Mouse (Mus musculus) activated CD4-positive, CD25-positive, alpha-beta regulatory T cell, adult 4 months (primary cell): ENCODE data around the gene Magi2. TPM values are rescaled to one million over a fixed set of nuclear protein-coding genes. Genes with fewer than 3 reads are reported as not detected.
"Not testable (repeated sequence)": the region's sequence is repeated elsewhere in the genome, so short reads cannot be mapped to it uniquely, and the experiment has no call there.

ENCODE experiments used
- ATAC-seq: one replicate; pipeline ENCODE4 v1.8.0; 2017
- polyA plus RNA-seq, 2 experiments: library from polyadenylated mRNA; unstranded; fragments of 100-300 nt; shearing (Covaris generic); gene quantifications; one replicate each; pipeline ENCODE4 v1.2.1; 2017

Magi2 gene
- polyA plus RNA-seq, 2 experiments from 2014 or later: 0.11 to 0.54 TPM

DNA sequence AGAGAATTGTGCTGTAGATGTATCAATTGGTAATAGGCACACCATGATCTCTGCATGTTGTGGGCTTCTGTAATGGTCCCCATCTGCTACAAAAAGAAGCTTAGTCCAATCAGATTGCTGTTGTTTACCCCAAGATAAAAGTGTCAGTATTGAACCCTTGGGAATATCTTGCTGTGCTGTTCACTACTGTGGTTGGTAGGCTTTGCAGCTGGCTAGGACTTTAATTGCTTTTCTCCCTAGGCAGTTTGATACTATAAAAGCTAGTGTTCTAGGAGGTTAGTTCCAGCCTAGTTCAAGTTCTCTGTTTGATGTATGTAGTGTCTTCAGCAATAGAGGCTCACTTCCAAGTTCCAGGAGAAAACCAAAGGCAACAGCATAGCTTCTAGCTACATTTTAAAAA is 1188.5 kb downstream of the Magi2 start:
- no peak for ATAC-seq

DNA sequence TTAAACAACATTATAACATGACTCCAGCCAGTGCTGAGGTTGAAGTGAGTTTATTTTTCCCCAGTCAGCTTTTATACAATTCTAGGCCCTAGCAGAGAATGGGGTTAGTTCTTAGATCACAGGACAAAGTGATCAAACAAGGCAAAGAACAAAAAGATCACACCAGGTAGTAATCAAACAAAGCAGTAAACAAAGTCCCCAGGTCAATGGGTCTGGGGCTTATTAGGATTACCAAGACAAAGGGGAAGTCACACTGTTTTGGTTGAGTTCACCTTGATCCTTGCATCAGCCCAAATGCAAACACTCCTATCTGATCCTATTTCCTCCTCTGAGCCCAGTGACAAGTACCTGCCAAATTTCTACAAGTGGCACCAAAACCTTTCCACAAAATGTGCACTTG is 1190.5 kb downstream of the Magi2 start:
- ATAC-seq: no peak

DNA sequence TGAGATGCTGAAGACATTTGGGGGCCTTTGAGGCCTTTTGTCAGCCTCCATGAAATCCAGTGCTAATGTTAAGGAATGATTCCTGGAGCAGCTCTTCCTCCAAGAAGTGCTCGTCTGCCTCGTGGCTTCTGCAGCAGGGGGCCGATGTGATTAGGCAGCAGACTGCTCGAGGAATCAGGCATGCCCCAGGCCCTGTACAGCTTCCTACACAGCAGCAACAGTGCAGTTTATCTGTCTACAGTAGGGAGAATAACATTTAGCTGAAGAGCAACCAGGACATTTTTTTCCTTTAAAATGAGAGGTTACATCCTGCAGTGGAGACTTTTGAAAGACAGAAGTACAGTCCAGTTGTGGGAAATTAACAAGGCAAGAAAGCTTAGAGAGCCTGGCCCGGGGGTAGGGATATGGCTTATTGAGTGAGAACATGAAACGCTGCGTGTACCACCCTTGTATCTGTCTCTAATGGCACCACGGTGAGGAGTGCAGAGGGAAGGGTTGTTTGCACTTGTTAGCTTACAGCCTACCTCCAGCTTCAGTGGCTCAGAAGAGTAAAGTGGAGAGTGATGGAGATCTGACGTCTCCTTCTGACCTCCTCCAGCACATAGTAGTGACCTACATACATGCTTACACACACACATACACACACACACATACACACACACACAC is 1205.4 kb downstream of the Magi2 start:
- no peak for ATAC-seq

DNA sequence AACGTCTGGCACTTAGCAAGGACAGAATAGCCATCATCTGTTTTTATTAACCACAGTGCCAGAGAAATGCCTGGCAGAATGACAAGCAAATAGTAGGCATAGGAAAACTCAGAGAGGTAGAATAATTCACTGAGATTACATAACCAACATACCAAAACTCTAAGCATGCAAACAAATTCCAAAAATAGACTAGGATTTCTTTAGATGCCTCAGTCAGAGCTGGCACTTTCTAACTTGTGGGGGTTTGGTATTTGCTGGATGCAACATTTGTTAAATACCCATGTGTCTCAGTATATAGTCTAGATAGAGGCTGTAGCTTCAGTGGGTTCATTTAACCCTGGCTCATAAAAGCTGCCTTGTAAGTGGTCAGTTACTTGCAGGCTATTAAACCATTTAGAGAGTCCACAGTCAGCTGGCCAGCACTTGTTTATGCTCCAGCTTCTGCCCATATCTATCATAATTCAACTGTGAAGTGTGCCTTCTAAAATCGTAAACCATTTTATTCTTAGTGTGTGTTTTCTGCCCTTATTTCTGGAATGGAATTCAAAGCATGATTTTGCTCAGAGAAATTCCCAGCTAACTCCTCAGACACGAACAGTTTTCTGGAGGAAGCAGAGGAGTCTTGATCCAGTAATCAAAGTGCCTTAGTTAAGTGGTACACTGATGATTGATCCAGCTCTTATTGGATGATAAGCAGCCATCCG is 1219.8 kb downstream of the Magi2 start:
- no peak for ATAC-seq

DNA sequence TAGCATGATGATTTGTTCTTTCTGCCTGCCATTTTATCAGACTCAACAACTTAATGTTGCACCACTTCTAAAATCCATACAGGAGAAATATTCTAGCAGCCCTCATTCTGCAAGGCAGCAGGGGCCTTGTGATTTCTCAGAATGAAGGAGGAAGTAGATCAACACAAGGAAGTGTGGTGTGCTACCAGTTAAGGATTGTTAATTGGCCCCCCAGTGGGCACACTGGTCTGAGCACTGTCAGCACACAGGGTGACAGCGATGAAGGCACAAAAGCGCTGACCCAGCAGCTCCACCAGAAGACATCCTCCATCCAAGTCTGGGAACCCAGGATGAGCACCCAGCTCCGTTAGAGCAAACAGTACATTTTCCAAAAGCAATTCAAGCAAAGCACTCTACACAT is 1229.3 kb downstream of the Magi2 start:
- ATAC-seq: no peak

DNA sequence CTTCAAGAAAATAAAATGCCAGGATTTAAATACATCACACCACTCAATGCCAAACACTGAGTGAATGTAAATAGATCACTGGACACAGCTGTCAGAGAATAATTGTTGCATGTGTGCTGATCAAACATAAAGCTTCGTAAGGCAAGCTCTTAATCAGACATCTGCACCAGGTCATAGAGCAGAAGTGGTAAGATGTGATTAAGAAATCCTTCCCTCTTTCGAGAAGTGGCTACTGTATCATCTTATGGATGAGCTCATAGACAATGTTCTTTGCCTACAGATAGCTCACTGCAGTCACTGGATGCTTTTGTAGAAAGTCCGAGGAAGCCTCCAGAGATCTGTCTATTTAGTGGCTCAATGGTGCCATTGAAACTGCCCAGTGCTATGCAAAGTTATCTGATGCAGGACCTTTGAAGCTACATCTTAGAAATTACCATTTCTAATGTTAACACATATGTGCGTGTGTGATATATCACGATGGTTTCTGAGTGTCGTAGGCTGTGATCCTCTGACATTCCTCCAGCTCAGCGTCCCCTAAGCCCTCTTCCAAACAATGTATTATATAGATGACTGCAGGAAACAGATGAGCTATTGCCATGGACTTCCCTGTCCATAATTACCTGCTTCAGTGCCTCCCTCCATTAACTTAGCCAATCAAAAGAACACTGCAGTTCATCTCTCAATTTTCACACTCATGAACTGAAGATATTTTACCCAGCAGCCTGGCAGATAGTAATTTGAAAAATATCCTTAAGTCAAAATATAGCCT is 1231.1 kb downstream of the Magi2 start:
- no peak for ATAC-seq

DNA sequence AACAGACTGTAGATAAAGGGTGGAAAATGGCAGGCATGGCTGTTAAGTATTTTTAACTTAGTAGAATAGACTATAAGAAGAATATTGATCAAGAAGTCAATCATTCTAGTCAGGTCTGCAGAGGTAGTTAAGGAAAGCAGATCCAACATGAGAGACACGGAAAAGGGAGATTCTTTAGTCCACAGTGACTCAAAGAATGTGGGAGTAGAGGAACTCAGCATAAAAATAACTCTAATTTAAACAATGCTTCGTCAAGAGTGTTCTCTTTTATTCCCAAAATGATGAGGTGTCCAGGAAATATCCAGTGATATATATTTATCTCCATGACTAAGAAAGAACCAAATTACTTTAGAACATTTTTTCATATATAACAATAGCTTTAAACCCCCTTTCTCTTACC is 1234.9 kb downstream of the Magi2 start:
- no peak for ATAC-seq

DNA sequence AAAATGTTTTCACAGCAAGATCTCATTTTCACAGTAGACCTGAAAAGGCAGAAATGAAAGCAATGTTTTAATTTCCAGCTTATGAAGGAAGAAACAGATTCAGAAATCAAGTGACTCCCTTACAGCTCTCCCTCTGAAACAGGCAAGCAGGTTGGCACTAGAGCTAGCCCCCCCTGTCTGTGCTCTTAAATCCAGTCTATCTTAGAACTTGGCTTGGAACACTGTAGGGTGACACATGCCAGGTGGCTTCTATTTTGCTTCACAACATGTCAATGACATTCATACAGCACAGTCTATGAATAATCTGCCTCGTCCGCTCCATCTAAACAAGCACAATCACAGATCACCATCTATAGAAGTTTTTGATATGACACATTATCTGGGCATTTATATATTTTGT is 1235.5 kb downstream of the Magi2 start:
- ATAC-seq: no peak

DNA sequence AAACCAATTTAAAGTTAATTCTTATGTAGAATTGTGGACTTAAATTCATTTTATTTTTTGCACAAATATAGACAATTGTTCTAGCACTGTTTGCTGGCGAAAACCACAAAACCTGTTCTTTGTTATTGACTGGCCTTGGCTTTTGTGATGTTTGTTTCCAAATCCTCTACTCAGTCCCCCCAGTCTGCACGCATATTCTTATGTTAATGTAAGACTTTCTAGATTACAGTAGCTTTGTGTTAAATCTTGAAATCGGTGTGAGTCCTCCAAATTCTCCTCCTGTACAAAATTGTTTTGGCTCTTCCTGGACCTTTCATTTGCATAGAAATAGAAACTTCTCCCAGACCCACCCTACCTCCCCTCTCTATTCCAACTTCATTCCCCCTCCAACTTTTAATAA is 1242.9 kb downstream of the Magi2 start:
- ATAC-seq: no peak

DNA sequence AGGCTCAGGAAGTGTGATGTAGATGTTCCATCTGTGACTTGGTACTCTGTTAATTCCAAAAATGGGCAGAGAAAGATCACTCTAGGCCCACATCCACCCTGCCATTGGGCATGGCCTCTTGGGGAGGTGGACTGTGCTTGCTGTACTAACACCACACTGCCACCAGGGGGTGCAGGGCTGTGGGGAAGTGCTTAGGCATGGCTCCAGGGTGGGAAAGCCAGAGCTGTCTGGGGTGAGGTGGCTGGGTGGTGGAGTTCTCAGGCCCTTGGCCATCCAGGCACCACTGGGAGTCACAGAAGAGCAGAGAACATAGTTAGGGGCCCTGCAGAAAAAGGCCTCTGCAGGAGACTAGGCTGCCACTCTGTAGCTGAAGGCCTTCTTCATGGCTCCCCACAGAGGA is 1243.6 kb downstream of the Magi2 start:
- peak; percentile 72 for ATAC-seq

DNA sequence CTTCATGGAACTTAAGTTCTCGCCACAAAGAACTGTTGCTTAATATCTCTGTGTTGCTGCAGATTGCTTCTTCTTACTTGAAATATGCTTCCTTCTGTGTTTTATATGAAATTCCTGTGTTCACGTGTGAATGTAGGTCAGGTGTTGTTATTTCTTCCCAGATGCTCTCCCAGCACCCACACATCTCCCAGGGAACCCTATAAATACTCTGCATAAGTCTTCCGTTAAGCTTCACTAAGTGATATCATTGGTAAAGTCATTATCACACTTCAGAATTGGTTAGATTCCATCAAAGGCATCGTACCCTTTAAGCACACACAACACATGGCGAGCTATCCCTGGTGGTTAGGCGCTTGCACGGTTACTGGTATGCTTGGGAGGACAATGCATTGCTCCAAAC is 1257.7 kb downstream of the Magi2 start:
- ATAC-seq: no peak

DNA sequence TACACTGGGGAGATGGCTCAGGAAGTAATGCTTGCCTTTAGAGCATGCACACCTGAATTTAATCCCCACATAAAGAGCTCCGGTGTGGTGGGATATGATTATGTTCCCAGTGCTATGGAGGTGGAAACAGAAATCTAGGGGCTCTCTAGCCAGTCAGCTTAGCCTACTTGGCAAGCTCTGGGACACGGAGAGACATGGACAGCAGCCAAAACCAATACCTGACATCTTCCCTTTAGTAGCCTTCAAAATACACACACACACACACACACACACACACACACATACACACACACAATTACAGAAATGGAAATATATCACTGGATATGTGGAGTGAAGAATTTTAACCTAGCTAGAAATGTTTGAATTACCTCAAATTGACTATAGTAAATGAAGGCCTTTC is 1265.1 kb downstream of the Magi2 start:
- no peak for ATAC-seq

DNA sequence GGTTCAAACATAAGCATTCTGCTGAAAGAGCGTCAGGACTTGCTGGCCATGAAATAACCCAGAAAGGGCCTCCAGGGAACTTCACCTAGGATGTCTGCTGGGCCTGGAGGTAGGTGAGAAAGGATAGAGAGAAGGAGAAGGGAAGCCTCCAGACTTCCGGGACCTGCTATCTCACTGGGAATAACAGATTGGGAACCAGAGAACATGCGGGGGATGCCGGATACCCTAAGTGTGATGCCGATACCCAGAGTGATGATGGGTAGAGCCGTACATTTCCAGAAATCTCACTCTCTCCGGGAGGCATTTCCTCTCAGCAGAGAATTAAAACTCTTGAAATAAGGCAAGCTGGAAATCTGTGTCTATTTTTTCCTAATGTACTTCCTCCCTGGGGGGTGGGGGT is 1265.8 kb downstream of the Magi2 start:
- no peak for ATAC-seq

DNA sequence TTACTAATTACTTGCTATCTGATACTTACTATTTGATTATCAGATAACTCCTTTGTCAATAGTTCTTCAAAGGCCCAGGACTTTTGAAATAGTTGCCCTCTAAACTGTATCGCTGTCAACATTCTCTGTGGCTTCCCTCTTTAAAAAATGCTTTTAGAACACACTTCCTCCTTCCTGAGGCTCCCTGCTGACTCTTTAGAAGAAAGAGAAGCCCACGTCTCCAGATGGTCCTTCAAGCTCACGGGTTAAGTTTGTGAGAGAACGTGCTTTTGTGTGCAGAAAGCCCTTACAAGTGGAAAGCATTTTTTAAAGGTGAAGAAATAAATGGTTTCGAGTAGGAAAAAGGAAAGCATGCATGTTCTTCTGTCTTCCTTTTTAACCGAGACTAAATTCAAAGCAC is 1267.2 kb downstream of the Magi2 start:
- ATAC-seq: no peak

DNA sequence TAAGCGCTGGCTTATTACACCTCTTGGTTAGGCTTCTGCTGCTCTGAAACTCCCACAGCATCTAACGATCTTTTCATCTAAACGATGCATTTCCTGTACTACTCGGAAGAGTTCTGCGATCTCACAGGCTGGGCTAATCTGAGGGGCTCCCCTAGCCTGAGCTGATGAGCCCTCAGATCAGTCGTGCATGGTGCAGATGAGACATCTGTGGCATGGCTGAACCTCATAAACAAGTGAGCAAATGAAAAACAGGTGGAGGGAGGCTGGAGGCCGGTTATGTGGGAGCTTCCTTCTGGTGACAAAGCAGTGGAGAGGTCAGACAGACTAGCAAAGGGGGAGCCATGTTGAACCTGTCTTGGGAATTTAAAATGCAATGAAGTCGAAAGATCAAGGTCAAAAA is 1270.1 kb downstream of the Magi2 start:
- no peak for ATAC-seq

DNA sequence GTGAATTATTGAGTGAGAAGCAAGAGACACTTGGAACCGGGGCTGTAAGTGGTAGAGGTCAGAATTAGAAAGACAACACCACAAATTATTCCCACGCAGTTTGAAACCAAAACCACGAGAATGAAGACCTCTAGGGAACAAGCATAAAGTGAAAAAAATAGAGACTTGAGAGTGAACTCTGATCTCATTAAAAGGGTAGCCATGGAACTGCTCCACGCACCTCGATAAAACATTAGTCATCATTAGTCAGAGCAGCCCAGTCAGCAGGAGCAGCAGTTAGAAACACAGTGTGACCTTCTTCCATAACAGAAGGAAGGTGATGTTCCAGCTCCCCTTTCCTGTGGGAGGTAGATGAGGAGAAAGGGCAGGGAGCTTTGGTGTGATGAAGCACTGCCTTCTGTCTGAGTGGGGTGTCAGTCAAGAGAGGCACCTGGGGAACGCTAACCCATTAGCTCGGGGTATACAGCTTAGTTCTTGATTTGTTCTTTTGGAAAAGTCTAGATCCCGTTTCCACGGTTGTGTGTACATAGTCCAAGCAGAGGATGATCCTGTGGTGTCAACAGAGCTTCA is 1272.3 kb downstream of the Magi2 start:
- ATAC-seq: no peak

DNA sequence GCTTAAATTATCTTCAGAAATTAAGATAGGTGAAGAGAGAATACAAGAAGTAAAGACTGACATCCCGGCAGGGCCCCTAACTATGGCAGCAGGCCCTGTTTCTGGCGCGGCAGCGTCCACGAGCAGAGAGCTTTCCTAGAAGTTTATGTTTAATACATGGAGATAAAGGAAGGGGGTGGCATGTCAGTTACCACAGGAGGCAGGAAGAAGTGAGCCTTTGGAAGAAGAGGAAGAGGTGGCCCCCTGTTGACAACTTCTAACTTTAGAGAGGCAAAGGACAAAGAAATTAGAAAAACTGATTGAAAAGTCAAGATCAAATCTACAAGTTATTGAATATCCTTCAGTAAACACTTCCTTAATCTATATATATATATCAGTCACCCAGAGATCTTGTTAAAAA is 1281.8 kb downstream of the Magi2 start:
- no peak for ATAC-seq

DNA sequence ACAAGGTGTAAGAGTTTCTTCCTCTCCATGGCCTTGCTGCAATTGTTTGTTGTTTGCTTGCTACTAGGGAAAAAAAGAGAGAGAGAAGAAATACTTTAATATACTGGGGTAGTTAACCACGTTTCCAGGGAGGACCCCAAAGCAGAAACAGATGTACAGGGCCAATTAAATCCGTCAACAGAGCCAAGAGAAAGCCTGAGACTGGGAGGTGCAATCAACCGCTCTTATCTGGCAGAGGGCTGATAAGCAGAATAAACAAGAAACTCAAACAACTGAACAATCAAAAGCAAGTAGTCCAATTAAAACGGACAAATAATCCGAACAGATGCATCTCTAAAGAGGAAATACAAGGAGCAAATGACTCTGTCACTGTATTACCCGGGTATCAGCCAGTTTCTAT is 1282.8 kb downstream of the Magi2 start:
- ATAC-seq: no peak

DNA sequence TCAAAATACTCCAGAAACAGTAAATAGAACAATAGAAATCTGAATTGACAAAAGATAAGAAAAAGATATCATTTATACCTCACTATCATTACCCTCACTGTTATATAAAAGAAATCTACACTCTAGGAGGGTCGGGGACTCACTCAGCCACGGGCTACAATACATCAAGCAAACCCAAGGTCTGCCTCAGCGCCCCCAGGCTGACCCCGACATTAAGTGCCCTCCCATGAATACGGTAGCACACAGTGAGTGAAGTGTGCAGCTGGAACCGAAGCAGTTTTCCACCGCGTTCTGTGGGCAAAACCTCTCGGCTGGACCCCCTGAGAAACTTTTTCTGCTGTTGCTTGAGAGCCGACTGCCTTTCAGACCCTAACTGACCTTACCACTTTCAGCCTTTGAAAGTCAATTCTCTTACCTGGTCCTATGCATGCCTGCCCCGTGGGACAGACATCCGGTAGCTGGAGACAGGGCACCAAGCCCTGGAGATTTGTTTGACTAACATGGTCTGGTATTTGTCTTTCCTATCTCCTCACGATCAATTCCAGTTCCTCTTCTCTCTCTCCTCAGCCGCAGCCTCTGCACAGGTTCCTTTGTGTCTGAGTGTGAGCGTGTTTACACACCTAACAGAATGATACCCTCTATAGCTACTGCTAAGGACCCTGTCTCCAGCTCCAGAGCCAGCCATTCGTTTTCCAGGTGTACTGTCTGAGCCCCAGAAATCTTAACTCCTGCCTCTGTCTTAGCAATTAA is 1285.7 kb downstream of the Magi2 start:
- no peak for ATAC-seq

DNA sequence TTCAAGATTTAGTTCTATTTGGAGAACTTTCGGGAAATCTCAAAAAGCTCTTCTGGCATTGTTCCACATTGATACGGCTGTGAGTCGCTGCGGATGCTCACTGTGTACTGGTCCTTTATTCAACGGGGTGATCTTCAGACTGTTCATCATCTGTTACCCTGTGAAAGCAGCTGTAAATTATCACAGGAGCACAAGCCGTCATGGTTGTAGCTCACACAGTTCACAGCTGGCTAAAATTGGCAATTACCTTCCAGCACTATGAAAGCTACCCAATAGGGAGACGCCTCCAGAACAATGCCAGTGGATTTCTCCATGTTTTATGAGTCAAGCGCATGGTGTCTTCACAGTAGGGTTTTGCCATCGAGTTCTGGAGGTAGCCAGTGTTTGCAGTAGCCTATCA is 1294.8 kb downstream of the Magi2 start:
- ATAC-seq: no peak

DNA sequence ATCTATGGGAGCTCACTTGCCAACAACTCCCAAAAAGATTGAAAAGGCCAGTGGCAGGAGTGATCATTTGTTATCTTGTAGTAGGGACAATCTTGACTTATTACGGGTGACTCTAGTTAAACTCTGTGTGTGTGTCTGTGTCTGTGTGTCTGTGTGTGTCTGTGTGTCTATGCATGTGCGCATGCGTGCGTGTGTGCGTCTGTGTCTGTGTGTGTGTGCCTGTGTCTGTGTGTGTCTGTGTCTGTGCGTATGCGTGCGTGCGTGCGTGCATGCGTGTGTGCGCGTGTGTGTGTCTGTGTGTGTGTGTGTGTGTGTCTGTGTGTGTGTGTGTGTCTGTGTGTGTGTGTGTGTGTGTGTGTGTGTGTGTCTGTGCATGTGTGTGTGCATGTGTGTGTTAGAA is 1295.2 kb downstream of the Magi2 start:
- ATAC-seq: no peak

DNA sequence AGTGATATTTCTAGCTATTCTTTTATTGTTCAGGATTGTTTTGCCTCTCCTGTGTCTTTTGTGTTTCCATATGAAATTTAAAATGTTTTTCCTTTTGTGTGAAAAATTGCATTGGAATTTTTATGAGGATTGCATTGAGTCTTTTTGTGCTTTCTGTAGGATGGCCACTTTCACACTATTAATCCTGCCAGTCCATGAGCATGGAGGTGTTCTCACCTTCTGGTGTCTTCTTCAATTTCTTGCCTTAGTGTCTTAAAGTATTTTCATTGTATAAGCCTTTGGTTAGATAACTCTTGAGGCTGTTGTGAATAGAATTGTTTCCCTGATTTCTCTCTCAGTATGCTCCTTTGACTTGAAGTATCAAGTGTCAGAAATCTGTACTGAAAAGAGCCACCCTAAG is 1296.9 kb downstream of the Magi2 start:
- no peak for ATAC-seq

DNA sequence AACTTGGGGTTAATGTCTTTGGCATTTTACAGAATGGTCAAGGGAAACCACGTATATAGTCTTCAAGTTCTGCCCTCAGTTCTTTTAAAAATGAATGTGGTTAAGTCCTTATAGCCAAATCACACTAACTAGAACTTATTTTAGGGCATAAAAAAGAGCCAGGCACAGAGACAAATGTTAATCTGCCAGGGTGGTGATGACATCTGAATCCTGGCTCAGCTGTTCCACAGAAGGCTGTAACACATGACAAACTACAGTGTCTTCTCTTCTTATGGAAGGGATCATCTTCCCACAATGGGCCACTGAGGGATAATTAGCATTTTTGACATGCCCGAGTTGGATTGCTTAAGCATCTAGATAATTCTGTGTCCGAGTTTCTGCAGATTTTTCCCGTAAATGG is 1299.8 kb downstream of the Magi2 start:
- ATAC-seq: not testable (repeated sequence)
